Mouse (Mus musculus) stomach, adult 2 months (tissue): ENCODE data around the gene Zscan12. TPM values are rescaled to one million over a fixed set of nuclear protein-coding genes. Genes with fewer than 3 reads are reported as not detected.

ENCODE experiments used
- polyA plus RNA-seq: library from polyadenylated mRNA; depleted of rRNA; stranded (reverse); fragments of >200 nt; gene quantifications from 2 replicates; pipeline ENCODE4 v1.2.3, GENCODE M21; 2012; rRNA removed

Zscan12 gene
- 0.09 and 0.19 TPM in 2 replicates for polyA plus RNA-seq

DNA sequence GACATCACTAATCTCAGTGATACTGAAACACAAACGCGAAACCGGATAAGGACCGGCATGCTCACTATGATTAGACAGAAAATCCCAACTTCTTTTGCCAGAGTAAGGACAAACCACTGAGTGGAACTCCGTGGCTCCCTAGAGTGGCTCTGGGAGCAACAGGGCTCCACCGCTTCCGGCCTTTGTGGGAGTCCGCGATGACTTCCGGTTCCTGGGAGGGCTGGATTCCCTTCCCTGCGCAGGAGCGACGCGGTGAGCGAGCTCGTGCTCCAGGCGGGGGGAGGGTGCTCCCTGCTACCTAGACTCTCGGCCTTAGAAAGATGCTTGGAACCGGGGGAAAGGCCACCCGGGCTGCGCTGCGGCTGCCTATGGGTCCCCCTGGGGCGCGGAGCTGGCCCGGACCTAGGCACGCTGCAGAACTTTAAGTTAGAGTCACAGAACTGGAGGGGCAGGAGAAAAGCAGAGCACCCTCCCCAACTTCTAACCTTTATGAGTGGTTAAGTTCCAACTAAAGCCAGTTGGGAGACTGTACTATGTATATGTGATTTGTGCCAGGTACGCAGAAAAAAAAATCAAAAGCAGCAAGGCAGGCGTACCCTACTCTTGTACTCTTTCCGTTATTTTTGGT is at the start of gene Zscan12:
TSS of gene Zscan12 (plus strand) at position 200 of the 628 bp plus-strand sequence.

DNA sequence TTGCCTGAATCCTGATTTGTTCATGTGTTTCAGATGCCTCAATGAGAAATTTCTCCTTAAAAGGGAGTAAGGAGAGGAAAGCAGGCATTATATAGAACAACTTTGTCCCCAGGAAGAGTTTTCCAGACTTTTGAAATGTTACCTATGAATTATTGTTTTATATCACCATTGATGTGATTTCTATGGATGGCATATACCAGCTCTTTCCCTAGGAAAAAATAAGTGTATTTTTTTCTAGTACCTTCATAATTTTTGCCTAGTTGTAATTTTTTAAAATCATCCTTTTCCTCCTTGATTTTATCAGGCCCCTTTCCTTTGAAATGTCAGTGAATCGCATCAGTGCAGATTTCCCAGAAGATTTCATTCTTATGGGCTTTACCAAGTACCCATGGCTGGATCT is 16.0 kb upstream of the Zscan12 start, which contains the start of gene Olfr1367:
TSS of gene Olfr1367 (plus strand) at position 301 of the 400 bp plus-strand sequence.

GRCm38 (mm10) chr13:21402287-21402846 is 39.7 kb downstream of the Zscan12 start, which contains the start of gene Zkscan3:
Gene Zkscan3, minus strand, starts transcription at chr13:21402755.

Other genes with a start within 250 kb of the Zscan12 start
- gene Olfr263, start 233.2 kb upstream of the Zscan12 start, polyA plus RNA-seq: not detected in 2 replicates
- not detected in 2 replicates for gene Olfr1368, start 217.0 kb upstream of the Zscan12 start, polyA plus RNA-seq
- 44.4 and 70.6 TPM in 2 replicates for gene Trim27, start 183.4 kb upstream of the Zscan12 start, polyA plus RNA-seq
- 3.3 TPM in 1 of 2 replicates, not detected in the other for gene Gpx5, start 70.1 kb upstream of the Zscan12 start, polyA plus RNA-seq
- gene Gpx6, start 50.7 kb upstream of the Zscan12 start, polyA plus RNA-seq: not detected in 2 replicates
- not detected in 2 replicates for gene Olfr1367, start 15.9 kb upstream of the Zscan12 start, polyA plus RNA-seq
- gene Zkscan3, start 39.9 kb downstream of the Zscan12 start, polyA plus RNA-seq: 4.7 and 5.7 TPM in 2 replicates
- 0.15 TPM in 1 of 2 replicates, not detected in the other for gene Pgbd1, start 78.2 kb downstream of the Zscan12 start, polyA plus RNA-seq
- gene Zscan26, start 90.9 kb downstream of the Zscan12 start, polyA plus RNA-seq: 0.71 and 1.9 TPM in 2 replicates
- 0.08 and 0.15 TPM in 2 replicates for gene Nkapl, start 105.7 kb downstream of the Zscan12 start, polyA plus RNA-seq
- gene Zkscan4, start 116.1 kb downstream of the Zscan12 start, polyA plus RNA-seq: 0.05 and 0.26 TPM in 2 replicates
- not detected in 2 replicates for gene Gm10065, start 116.6 kb downstream of the Zscan12 start, polyA plus RNA-seq
- not detected in 2 replicates for gene AK157302, start 132.4 kb downstream of the Zscan12 start, polyA plus RNA-seq
- 17.8 and 21.1 TPM in 2 replicates for gene Gm11273, start 138.6 kb downstream of the Zscan12 start, polyA plus RNA-seq
- gene Zkscan8, start 168.3 kb downstream of the Zscan12 start, polyA plus RNA-seq: 0.41 and 0.57 TPM in 2 replicates
- not detected in 2 replicates for gene Olfr1366, start 180.0 kb downstream of the Zscan12 start, polyA plus RNA-seq
- not detected in 2 replicates for gene Olfr1535, start 197.1 kb downstream of the Zscan12 start, polyA plus RNA-seq
- not detected in 2 replicates for gene Olfr1364, start 218.9 kb downstream of the Zscan12 start, polyA plus RNA-seq